11 mouse cellular contexts compared by ENCODE assay signal in the genomic region with DNA sequence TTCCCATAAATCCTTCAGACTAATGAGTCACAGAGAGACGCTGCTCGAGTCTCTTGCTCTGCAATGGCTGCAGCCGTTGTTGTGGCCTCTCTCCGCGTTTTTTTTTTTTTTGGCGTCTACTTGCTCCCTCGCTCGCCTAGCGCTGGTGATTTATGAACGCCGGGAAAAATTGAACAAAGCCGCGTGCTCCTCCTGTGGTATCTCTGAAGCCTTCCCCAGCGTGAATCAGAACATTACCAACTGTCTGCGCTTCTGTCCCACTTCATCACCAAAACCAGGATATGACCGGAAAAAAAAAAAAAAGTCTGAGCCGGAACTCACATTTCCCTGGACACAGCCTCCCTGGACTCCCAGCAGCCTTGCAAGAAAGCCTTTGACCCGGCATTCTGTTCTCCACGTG. TPM values are rescaled to one million over a fixed set of nuclear protein-coding genes. Genes with fewer than 3 reads are reported as not detected.
DNase-seq lines count a peak whose midpoint lies in the region; ATAC-seq lines count a peak whose summit lies in the region.
"Had no signal": no experiment of that assay in that cellular context is flagged by ENCODE, and none has a peak within 500 bp of the region (broad histone marks: within the 10 kb centered on the region; RNA-seq: fewer than 3 reads in every experiment).

No protein-coding gene starts in this region.

- intact Hi-C loops in left cerebral cortex, postnatal 14 days (cut with DNase I) = no loop called here

- H3K9ac ChIP-seq in kidney, embryonic 14.5 days (ENCODE audit: low read depth, low read length) = peak overlapping the region; percentile 24; the same call in 1 of the 2 replicates

- no peak for ATAC-seq in kidney, embryonic 14.5 days (ENCODE audit: low FRiP score, low TSS enrichment)
- no peak for ATAC-seq in megakaryocyte progenitor cell, adult 5-6 weeks (replicated peaks; ENCODE audit: poor library complexity)

- peak overlapping the region; percentile 94; the same call in 1 of the 2 replicates for H3K27ac ChIP-seq in kidney, embryonic 14.5 days (ENCODE audit: low read depth, low read length)
- H3K27ac ChIP-seq: macrophage had no signal

- peaks cover 29% of the 10 kb centered on the region; the same call in 1 of the 2 replicates for H3K36me3 ChIP-seq in kidney, embryonic 14.5 days (ENCODE audit: control insufficient read depth, insufficient read depth, low read length)

- WGBS in kidney, embryonic 14.5 days = 2% methylated on average over 19 of the region's 19 CpGs

- no peaks in the 10 kb centered on the region for H3K9me3 ChIP-seq in kidney, embryonic 14.5 days (ENCODE audit: control insufficient read depth, low read length)

- H3K4me2 ChIP-seq in kidney, embryonic 14.5 days (replicated peaks; ENCODE audit: low read depth, low read length) = peak overlapping the region; percentile 25

- no peaks in the 10 kb centered on the region for H3K27me3 ChIP-seq in kidney, embryonic 14.5 days (ENCODE audit: control insufficient read depth, insufficient read depth, low read length)

- H3K4me1 ChIP-seq in kidney, embryonic 14.5 days (ENCODE audit: control insufficient read depth, insufficient read depth, low read length) = peaks cover 79% of the 10 kb centered on the region

- no peak overlapping the region for H3K4me3 ChIP-seq in kidney, embryonic 14.5 days (ENCODE audit: low read length)

- DNase-seq in embryo, embryonic 10 days (ENCODE audit: low spot score) = peak; percentile 60
- no peak for DNase-seq in embryo, embryonic 9.5 days (ENCODE audit: extremely low spot score)
- peak; percentile 73 for DNase-seq in adrenal gland, postnatal 14 days
- peak; percentile 52 for DNase-seq in lung, postnatal 36 days
- DNase-seq in cerebellum, adult 18-20 months = no peak
- DNase-seq in left cerebral cortex, postnatal 14 days (ENCODE audit: low spot score in 2 of 2) = no peak
- DNase-seq: B cell, adult 2 months; cerebellum, postnatal 10 days had no signal

RNA-seq across cellular contexts. Expression of a gene that starts 6.3 kb away (rescaled TPM):
- 6.4 and 7.3 TPM in 2 replicates for total RNA-seq in adrenal gland, postnatal 14 days (2021)
- polyA plus RNA-seq in kidney, embryonic 14.5 days (2014; fragmentation: Nextera tagmentation; extraction: Ambion mirVana) = 3.1 and 3.6 TPM in 2 replicates
- total RNA-seq in megakaryocyte progenitor cell, adult 5-6 weeks (2015) = 0.88 and 1.9 TPM in 2 replicates
- 0.71 and 1.3 TPM in 2 replicates for total RNA-seq in megakaryocyte progenitor cell, adult 5-6 weeks (2017)
- total RNA-seq in left cerebral cortex, postnatal 14 days (2021) = not detected

RNA-seq across cellular contexts. Expression of a gene that starts 7.9 kb away (rescaled TPM):
- total RNA-seq in adrenal gland, postnatal 14 days (2021) = 0.45 and 0.63 TPM in 2 replicates
- 2.7 and 2.9 TPM in 2 replicates for polyA plus RNA-seq in kidney, embryonic 14.5 days (2014; fragmentation: Nextera tagmentation; extraction: Ambion mirVana)
- total RNA-seq in megakaryocyte progenitor cell, adult 5-6 weeks (2015) = not detected in 2 replicates
- not detected in 2 replicates for total RNA-seq in megakaryocyte progenitor cell, adult 5-6 weeks (2017)
- total RNA-seq in left cerebral cortex, postnatal 14 days (2021) = not detected
- polyA plus RNA-seq: macrophage had no signal

RNA-seq across cellular contexts. Expression of a gene that starts 19.2 kb away (rescaled TPM):
- total RNA-seq in adrenal gland, postnatal 14 days (2021) = 25.8 and 26.3 TPM in 2 replicates
- polyA plus RNA-seq in kidney, embryonic 14.5 days (2014; fragmentation: Nextera tagmentation; extraction: Ambion mirVana) = 15.7 and 16.6 TPM in 2 replicates
- 2.3 and 3.1 TPM in 2 replicates for total RNA-seq in megakaryocyte progenitor cell, adult 5-6 weeks (2015)
- 0.83 and 1.1 TPM in 2 replicates for total RNA-seq in megakaryocyte progenitor cell, adult 5-6 weeks (2017)
- not detected for total RNA-seq in left cerebral cortex, postnatal 14 days (2021)

RNA-seq across cellular contexts. Expression of a gene that starts 20.6 kb away (rescaled TPM):
- 3.3 and 3.8 TPM in 2 replicates for total RNA-seq in adrenal gland, postnatal 14 days (2021)
- polyA plus RNA-seq in kidney, embryonic 14.5 days (2014; fragmentation: Nextera tagmentation; extraction: Ambion mirVana) = 4.7 and 5.5 TPM in 2 replicates
- 0.86 TPM in 1 of 2 replicates, not detected in the other for total RNA-seq in megakaryocyte progenitor cell, adult 5-6 weeks (2015)
- 0.34 TPM in 1 of 2 replicates, not detected in the other for total RNA-seq in megakaryocyte progenitor cell, adult 5-6 weeks (2017)
- not detected for total RNA-seq in left cerebral cortex, postnatal 14 days (2021)
- polyA plus RNA-seq: macrophage had no signal

RNA-seq across cellular contexts. Expression of a gene that starts 23.3 kb away (rescaled TPM):
- 3.7 and 5.9 TPM in 2 replicates for total RNA-seq in adrenal gland, postnatal 14 days (2021)
- polyA plus RNA-seq in kidney, embryonic 14.5 days (2014; fragmentation: Nextera tagmentation; extraction: Ambion mirVana) = 4.4 TPM in 2 replicates
- 0.22 TPM in 1 of 2 replicates, not detected in the other for total RNA-seq in megakaryocyte progenitor cell, adult 5-6 weeks (2015)
- not detected in 2 replicates for total RNA-seq in megakaryocyte progenitor cell, adult 5-6 weeks (2017)
- not detected for total RNA-seq in left cerebral cortex, postnatal 14 days (2021)
- polyA plus RNA-seq: macrophage had no signal

Comparison
In these comparisons a context has a peak if more than half of its experiments do, and no peak if none do; other contexts are left out.
1. DNase-seq: peak in embryo, embryonic 10 days (single experiment), adrenal gland, postnatal 14 days (single experiment) and lung, postnatal 36 days (single experiment); none in embryo, embryonic 9.5 days (single experiment), cerebellum, adult 18-20 months (0 of 2) and left cerebral cortex, postnatal 14 days (0 of 2).